Mouse (Mus musculus) erythroblast, adult 5-6 weeks (primary cell): ENCODE measurements around the gene Stk40. TPM values are rescaled to one million over a fixed set of nuclear protein-coding genes. Genes with fewer than 3 reads are reported as not detected.
A peak's percentile ranks its signal among the peaks of the same experiment; 100 is the strongest.

ENCODE experiments used
- ATAC-seq: replicated peaks from 2 replicates; pipeline ENCODE4 v1.8.0; 2016; ENCODE audit warnings: moderate number of reproducible peaks, mild to moderate bottlenecking, moderate TSS enrichment, inconsistent platforms; ENCODE audit not compliant: poor library complexity, low FRiP score, severe bottlenecking
- total RNA-seq, 2 experiments: library from RNA; stranded (forward) in 1 of 2; stranded (reverse) in 1 of 2; fragments of 150-400 nt in 1 of 2; fragments of 200-764, 138-1000 nt in 1 of 2; gene quantifications; 2 replicates each; pipeline versions ENCODE4 v1.2.3 to v1.2.4; 2015 to 2017; ENCODE audit warnings: low replicate concordance in 2 of 2

The Stk40 gene
- total RNA-seq, 2 experiments from 2014 or later = 4.0 to 4.2 TPM

GRCm38 (mm10) chr4:126118651-126119050, 14.9 kb downstream of the Stk40 start:
- ATAC-seq = no peak

DNA sequence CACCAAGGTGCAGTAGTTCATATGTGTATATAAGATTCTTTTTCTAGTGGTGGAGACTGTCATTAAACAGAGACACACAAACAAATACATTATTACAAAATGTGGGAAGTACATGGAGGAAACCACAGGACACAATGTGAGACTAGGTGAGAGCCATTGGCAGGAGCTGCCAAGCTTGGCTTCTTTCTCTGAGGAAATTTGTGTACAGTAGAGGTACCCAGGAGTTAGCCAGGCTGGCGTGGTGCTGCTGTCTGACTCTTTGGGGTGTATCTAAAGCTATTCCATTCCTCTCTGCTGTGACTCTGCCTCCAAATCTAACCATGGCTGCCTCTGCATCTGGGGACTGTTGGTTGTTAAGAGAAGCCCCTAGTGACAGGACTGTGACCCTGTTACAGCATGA, 15.3 kb downstream of the Stk40 start:
- ATAC-seq = no peak

GRCm38 (mm10) chr4:126120052-126120451, 16.3 kb downstream of the Stk40 start:
- ATAC-seq = no peak

DNA sequence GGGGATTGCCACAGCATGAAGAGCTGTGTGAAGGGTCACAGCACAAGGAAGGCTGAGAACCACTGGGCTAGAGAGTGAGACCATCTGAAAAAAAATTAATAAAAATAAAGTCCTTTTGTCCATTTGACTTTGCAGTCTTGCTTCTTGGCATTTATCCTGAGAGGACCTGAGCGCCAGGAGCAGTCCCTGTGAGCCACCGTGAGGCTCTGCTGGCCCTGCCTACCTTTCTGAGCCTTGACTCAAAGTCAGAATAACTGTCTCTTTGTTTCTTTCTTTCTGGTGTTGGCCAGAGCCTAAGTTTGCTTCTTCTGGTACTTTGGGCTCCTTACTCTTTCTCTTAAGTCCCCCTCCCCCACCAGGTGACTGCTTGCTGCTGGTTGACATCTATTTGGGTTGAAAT, 16.7 kb downstream of the Stk40 start:
- no peak for ATAC-seq

GRCm38 (mm10) chr4:126123309-126124040, 19.7 kb downstream of the Stk40 start:
- no peak for ATAC-seq

DNA sequence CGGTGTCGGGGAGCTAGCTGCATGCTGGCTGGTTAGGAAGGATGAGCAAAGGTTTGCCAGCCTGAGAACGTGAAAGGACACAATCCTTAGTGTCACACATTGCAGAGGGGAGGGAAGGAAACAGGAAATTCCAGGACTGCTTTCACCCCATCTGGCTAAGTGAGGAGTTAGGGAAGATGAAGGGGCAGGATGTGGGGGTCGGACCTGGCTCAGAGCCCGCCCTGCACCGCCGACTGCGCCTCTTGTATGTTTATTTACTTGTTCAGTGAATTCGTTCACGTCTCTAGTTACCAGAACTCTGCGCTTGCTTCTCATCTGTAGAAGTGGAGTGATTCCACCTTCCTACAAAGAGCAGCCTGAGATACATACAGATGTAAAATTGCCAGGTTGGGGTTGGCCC, 26.7 kb downstream of the Stk40 start:
- ATAC-seq = no peak

GRCm38 (mm10) chr4:126131290-126132121, 27.7 kb downstream of the Stk40 start:
- ATAC-seq = no peak

- no peak for ATAC-seq
Observed at GRCm38 (mm10) chr4:126132636-126133264, 29.0 kb downstream of the Stk40 start.

DNA sequence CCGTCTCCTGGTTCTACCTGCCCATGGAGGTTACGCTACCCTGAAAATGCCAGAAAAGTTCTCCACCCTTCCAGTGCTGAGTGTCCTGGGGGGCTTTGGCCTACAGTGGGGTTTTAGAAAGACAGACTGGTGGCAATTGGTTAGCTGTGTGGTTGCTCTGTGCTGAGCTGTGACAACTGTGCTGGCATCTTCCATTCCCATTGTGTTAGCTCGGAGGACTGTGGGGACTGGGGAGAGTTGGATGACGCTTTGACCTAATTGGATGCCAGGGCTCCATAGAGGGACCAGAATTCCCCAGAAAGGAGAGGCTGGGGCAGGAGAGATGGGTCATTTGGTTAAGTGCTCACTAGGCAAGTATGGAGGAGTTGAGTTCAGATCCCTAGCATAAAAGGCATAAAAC, 30.5 kb downstream of the Stk40 start:
- ATAC-seq = no peak

DNA sequence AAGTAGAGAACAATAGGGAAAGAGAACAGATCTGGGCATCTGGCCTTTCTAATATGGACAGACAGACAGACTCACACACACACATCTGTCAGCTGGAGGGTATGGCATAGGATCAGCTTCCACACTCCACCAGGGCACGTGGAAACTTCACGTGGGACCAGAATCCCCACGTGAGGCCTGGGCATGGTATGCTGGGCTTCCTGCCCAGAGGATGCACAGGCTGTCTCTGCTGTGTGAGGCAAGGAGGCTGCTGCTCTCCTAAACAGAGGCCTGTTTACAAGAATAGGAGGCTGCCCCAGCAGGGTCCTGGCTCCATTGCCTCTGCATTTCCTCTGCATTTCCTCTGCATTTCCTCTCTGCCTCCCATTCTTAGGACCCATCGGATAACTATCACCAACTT, 30.9 kb downstream of the Stk40 start:
- no peak for ATAC-seq

DNA sequence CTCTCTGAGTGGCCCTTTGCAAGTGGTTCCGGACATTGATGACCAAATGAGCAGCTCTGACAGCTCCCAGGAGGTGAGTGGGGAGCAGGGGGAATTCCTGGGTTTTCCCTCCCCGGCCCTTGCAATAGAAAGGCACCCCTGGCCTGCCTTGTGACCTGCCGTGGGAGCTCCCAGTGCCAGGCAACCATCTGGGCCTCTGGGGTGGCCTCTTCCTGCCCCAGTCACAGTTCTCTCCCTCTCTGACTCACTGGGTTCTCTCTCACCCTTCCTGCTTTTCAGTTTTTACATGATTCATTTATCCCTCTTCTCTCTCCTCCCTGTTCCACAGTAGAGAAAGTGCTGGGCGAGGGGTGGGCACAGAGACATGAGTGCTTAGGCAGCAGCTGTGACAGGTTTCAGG, 34.0 kb downstream of the Stk40 start:
- ATAC-seq = no peak

DNA sequence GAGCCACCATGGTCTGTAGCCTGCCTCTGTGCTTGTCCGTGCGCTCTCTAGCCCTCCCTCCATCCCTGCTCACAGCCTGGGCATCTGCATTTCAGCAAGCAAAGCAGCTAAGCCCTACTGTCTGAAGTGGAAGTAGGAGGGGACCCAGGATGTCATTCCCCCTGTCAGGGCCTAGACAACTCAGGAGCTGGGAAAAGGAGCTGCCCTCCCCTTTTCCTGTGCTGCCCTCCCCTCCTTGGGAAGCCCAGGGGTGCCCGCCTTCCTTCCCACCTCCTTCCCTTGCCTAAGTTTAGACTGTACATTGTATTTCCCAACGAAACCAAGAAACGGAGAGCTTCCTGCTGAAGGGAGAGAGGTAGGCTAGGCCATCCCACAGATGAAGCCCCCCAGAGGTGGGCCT, 37.3 kb downstream of the Stk40 start:
- no peak for ATAC-seq

- ATAC-seq = no peak
Observed at GRCm38 (mm10) chr4:126145396-126145795, 41.6 kb downstream of the Stk40 start.

DNA sequence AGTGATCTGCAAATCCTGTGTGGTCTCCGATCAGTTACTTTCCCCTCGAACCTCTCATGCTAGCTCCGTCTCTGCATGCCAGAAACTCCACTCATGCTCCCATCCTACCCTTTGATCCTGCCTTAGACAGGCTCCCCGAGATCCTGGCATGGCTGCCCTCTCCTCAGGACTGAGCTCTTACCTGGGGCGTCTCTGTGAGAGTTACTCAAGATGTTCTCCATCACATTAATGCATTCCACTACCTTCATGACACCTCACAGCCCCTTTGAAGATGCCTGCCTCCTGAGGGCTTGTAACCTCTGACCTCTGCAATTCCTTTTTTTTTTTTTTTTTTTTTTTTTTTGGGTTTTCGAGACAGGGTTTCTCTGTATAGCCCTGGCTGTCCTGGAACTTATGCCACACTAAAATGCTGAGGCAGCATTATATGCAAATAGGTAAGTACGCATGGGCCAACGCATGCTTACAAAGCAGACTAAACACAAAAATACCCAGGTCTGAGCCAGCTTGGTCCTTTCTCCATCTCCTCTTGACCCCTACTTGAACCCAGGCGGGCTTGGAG, 43.3 kb downstream of the Stk40 start:
- no peak for ATAC-seq

DNA sequence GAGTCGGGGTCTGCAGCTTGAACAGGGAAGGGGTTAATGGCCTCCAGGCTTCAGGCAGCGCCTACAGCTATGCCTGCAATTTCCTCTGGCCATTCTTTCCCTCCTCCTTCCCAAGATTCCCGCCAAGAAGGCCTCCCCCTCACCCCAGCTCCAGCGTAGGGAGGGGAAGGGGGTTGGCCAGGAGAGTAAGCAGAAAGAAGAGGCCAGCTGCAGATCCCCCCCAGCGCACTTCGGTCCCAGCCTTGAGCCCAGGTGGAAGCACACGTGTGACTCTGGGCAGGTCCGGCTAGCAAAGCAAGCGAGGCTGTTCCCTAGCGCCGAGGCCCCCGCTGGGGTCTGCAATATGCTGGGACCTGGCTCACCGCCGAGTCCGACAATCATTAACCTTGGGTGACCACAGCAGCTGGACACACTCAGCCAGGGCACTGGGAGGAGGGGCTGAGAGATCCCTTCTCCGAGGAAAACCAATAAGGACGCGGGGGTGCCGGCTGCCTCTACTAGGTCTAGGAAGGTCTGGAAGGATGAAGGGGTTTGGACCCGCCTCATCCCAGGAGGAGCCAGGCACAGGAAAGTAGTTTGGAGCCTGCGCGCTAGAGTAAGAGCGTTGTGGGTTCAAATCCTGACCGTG, 43.9 kb downstream of the Stk40 start, which contains the start of gene Eva1b:
Eva1b (plus strand) TSS at position 212 of the 628 bp plus-strand sequence.
- no peak for ATAC-seq

DNA sequence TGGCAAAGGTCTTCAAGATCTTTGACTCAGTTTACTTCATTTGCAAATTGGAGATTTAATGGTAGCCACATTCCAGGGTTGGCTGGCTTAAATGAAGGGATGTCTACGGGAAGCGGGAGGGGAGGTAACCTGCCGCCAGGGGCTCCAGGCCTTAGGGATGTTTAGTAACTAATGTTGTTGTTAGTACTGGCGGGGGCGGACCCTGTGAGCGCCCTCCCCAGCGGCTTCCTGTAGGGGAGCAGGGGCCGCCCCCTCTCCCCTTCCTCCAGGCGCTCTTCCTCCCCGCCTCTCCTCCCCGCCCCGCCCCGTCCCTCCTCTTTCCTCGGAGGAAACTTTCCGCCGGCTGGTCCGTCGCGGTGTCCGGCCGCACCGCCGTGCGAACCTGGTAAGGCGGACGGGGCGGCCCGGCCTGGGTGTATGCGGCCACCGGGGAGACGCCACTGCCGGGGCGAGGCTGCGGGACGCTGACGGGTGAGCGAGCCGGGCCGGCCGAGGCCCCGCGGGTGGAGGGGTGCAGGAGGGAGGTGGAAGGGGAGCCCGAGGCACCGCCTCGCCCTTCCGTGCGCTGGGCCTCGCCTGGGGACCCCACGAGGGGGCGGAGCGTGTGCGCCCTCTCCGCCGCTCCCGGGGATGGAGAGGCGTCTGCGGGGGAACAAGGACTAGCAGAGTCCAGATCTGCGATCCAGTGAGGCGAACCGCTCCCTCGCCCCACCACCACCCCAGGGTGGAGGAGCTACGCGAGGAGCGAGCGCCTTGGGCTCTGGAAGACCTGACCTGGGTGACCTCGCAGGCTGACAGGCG, 44.6 kb downstream of the Stk40 start:
- ATAC-seq = 0 out of 2 replicates have a peak, but pooled peaks have one; percentile 7

- ATAC-seq = 0 out of 2 replicates have a peak, but pooled peaks have one; percentile 7
Observed at GRCm38 (mm10) chr4:126149041-126149676, 45.4 kb downstream of the Stk40 start.

DNA sequence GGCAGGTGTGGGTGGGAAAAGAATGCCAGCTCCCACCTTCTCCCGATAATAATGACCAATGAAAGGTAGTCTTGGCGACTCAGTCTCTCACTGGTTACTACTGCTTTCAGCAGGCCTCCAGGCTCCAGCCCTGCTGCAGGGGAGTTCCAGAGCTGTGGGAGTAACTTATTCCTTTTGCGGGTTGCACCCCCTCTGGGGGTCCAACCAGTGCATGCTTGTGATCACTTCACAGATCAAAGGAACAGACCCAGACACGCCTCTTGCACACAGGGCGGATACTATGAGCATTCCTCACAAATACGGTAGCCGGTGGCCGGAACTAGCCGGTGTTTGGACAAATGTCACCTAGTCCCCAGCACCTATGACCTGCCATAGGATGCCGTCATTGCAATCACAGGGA, 46.0 kb downstream of the Stk40 start:
- no peak for ATAC-seq
